Mouse (Mus musculus): ENCODE measurements at regions not wholly inside any gene's neighbourhood (a gene's known extent, or its start where the extent isn't known, plus 50 kb on each side); places are given as distances from the start of the nearest gene placed in this dataset.

- no peak for DNase-seq (ENCODE audit: low spot score)
Observed at GRCm38 (mm10) chr8:73645582-73645981, 292.2 kb upstream of the Large1 start.

GRCm38 (mm10) chr8:73626798-73627197 is 273.5 kb upstream of the Large1 start:
- no peak for DNase-seq (ENCODE audit: low spot score)

DNA sequence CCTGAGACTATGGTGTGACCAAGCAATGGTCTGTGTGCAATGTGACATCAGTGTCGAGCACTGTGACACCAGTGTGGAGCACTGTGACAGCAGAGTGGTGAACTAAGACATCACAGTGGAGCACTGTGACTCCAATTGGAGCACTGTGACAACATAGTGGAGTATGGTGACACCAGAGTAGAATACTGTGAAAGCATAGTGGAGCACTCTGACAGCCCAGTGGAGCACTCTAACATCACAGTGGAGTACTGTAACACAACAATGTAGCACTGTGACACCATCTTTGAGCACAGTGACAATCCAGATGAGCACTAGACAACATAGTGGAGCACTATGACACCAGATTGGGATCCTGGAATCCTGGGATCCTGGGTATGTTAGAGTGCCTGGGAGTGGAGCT is 265.6 kb upstream of the Large1 start:
- DNase-seq (ENCODE audit: low spot score): peak; percentile 40

DNA sequence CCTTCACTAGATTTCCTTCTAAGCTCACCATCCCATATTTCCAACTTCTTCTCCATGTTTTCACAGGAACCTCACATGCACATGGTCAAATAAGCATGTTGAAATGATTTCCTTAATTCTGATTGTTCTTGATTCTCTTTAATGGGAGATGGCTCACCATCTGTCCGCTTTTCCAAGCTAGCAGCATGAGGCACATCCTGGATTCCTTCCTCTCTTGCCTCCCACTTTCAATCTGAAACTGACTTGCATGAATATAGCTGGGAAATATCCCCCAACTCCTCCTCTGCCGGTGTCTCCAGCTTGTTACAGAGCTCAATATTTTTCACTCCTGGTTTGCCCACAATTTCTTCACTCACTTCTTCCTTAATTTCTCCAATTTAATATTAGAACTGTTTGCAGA is 261.3 kb upstream of the Large1 start:
- DNase-seq (ENCODE audit: low spot score): no peak

DNA sequence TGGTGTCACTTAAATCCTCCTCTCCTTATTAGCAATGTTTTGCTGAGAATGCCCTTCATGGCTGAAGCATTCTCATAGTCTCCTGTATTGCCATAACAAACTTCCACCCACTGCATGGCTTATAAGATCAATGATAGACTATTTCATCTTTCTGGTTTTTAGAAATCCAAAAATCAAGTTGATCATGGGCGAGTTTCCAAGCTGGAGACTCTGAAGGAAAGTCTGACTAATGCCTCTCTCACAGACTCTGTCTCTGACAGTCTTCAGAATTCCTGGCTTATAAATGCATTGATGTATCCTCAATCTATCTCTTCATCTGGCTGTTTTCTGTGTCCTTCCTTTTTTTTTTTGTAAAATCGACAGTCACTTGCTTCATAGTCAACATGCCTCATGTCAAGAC is 260.8 kb upstream of the Large1 start:
- DNase-seq (ENCODE audit: low spot score): no peak

GRCm38 (mm10) chr8:73611583-73611982 is 258.2 kb upstream of the Large1 start:
- no peak for DNase-seq (ENCODE audit: low spot score)

DNA sequence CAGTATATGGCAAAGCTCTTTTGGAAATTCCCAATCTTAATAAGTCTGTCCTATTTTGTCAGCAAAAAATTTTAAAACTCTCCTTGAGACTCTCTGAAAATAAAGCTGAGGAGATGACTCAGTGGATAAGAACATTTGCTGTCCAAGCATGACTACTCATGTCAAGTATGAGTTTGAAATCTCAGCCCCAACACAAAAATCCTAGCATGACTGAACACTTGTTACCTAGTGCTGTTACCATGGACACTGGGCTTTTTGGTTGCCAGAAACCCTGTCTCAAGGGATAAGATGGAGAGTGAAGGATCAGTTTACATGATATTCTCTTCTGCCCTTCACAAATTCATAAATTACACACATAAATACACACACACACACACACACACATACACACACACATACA is 217.3 kb upstream of the Large1 start:
- DNase-seq (ENCODE audit: low spot score): no peak

DNA sequence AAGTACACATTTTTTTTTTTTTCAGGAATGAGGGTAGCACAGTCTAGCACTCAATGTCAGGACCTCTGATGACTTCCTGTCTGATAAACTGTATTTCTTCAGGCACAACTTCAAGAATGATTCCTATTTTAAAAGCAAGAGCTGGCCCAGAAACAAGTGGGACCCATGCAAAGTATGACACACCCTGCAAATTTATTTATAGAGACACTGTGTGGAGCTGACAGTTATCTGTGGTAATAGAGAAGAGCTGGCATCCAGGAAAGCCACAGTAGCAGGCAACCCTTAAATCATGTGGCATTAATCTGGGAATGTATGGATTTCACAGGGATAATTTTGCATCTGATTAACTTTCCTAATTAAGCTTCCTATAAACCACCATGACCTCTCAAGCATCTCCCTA is 216.6 kb upstream of the Large1 start:
- DNase-seq (ENCODE audit: low spot score): no peak

All from adipocyte (in vitro differentiated cells).